Mouse (Mus musculus) limb, embryonic 12.5 days (tissue): ENCODE measurements around the gene Vmn1r68. TPM values are rescaled to one million over a fixed set of nuclear protein-coding genes. Genes with fewer than 3 reads are reported as not detected.

Experiments
- ATAC-seq: fragments of 200-750 bp; cut with Nextera tagmentation; 2 replicates; pipeline ENCODE4 v1.8.0; 2017; ENCODE audit warnings: low read depth, moderate TSS enrichment; ENCODE audit not compliant: insufficient number of reproducible peaks, insufficient read depth, low FRiP score, low TSS enrichment
- H3K27ac ChIP-seq: fragments of 300-500 bp; sonication (generic); 2 replicates; pipeline ENCODE4 v1.5.1; 2016; ENCODE audit warnings: mild to moderate bottlenecking, moderate library complexity
- H3K27me3 ChIP-seq: fragments of 300-500 bp; sonication (generic); 2 replicates; pipeline ENCODE4 v1.6.1; 2016; ENCODE audit warnings: mild to moderate bottlenecking, moderate library complexity
- H3K36me3 ChIP-seq: fragments of 300-500 bp; sonication (generic); 2 replicates; pipeline ENCODE4 v1.6.1; 2016; ENCODE audit warnings: mild to moderate bottlenecking, moderate library complexity
- H3K4me1 ChIP-seq: fragments of 300-500 bp; sonication (generic); replicated peaks from 2 replicates; pipeline ENCODE4 v1.6.1; 2016
- H3K4me2 ChIP-seq: fragments of 300-500 bp; sonication (generic); 2 replicates; pipeline ENCODE4 v1.6.1; 2016; ENCODE audit warnings: mild to moderate bottlenecking, moderate library complexity
- H3K4me3 ChIP-seq: fragments of 300-500 bp; sonication (generic); replicated peaks from 2 replicates; pipeline ENCODE4 v1.5.1; 2016; ENCODE audit warnings: mild to moderate bottlenecking
- H3K9ac ChIP-seq: fragments of 300-500 bp; sonication (generic); replicated peaks from 2 replicates; pipeline ENCODE4 v1.6.1; 2016; ENCODE audit warnings: mild to moderate bottlenecking, moderate library complexity
- H3K9me3 ChIP-seq: fragments of 300-500 bp; sonication (generic); 2 replicates; pipeline ENCODE4 v1.6.1; 2016; ENCODE audit warnings: mild to moderate bottlenecking, moderate library complexity
- WGBS: fragments of 180-500 bp; shearing (Covaris S2); methylation state at CpG from one replicate; pipeline ENCODE4 v1.1.7; 2016; 5-methylcytosine and 5-hydroxymethylcytosine counted together
- polyA plus RNA-seq: library from polyadenylated mRNA; unstranded; fragments of >200 nt; fragmentation: Nextera tagmentation; extraction: Ambion mirVana; gene quantifications from 2 replicates; pipeline ENCODE4 v1.2.1, GENCODE M21; 2016

The Vmn1r68 gene
- not detected in 2 replicates for polyA plus RNA-seq

GRCm38 (mm10) chr7:10558385-10558784 lies at the start of gene Vmn1r68:
Vmn1r68 (minus strand) TSS chr7:10558485.
- H3K27ac ChIP-seq: no peak within 1 kb of the TSS
- no peaks in the 10 kb centered on the region for H3K36me3 ChIP-seq
- H3K9ac ChIP-seq: no peak within 1 kb of the TSS
- H3K4me1 ChIP-seq: no peaks in the 10 kb centered on the region
- H3K9me3 ChIP-seq: peaks cover 4% of the 10 kb centered on the region; the same call in 1 of the 2 replicates
- 70% methylated on average over 2 of the region's 2 CpGs for WGBS
- no peak within 1 kb of the TSS for H3K4me3 ChIP-seq
- H3K4me2 ChIP-seq: no peak within 1 kb of the TSS
- ATAC-seq: no peak
- H3K27me3 ChIP-seq: no peaks in the 10 kb centered on the region

GRCm38 (mm10) chr7:10495578-10495977 lies 62.7 kb downstream of the Vmn1r68 start:
- Histone ChIP-seq H3K36me3 (peaks cover 27% of the 10 kb centered on the region), H3K9ac (no peak overlapping the region), H3K4me2 (peak overlapping the region; percentile 65), H3K27ac (no peak overlapping the region), H3K9me3 (no peaks in the 10 kb centered on the region), H3K4me1 (peaks cover 8% of the 10 kb centered on the region), H3K27me3 (no peaks in the 10 kb centered on the region), H3K4me3 (peak overlapping the region; percentile 66)
- ATAC-seq: no peak; the same call in 1 of the 2 replicates
- WGBS: 35% methylated on average over 6 of the region's 6 CpGs

- Histone ChIP-seq H3K4me3 (peak within 1 kb of the TSS; percentile 66), H3K9me3 (no peaks in the 10 kb centered on the region), H3K9ac (peak within 1 kb of the TSS; percentile 79), H3K4me1 (peaks cover 8% of the 10 kb centered on the region), H3K27me3 (no peaks in the 10 kb centered on the region), H3K4me2 (peak within 1 kb of the TSS; percentile 65), H3K36me3 (peaks cover 34% of the 10 kb centered on the region), H3K27ac (0 out of 2 replicates have a peak within 1 kb of the TSS, but pooled peaks have one; percentile 50)
- peak; percentile 98 for ATAC-seq
- 2% methylated on average over 33 of the region's 33 CpGs for WGBS
Observed at GRCm38 (mm10) chr7:10494786-10495521, 63.3 kb downstream of the Vmn1r68 start, which contains the start of gene Zik1. Zik1 (minus strand) TSS chr7:10495394.

GRCm38 (mm10) chr7:10480588-10481233 lies 77.6 kb downstream of the Vmn1r68 start:
- Histone ChIP-seq H3K9me3 (0 out of 2 replicates have a peak, but pooled peaks cover 8% of the 10 kb centered on the region), H3K4me2 (peak overlapping the region; percentile 29; the same call in 1 of the 2 replicates), H3K4me3 (peak overlapping the region; percentile 16), H3K9ac (no peak overlapping the region), H3K4me1 (no peaks in the 10 kb centered on the region), H3K36me3 (no peaks in the 10 kb centered on the region), H3K27ac (no peak overlapping the region), H3K27me3 (no peaks in the 10 kb centered on the region)
- 67% methylated on average over 18 of the region's 18 CpGs for WGBS
- no peak for ATAC-seq

- no peak overlapping the region for H3K4me3 ChIP-seq
Observed at GRCm38 (mm10) chr7:10479813-10480212, 78.5 kb downstream of the Vmn1r68 start.

GRCm38 (mm10) chr7:10458166-10458565 lies 100.1 kb downstream of the Vmn1r68 start:
- no peak overlapping the region for H3K4me2 ChIP-seq
- ATAC-seq: no peak
- no peaks in the 10 kb centered on the region for H3K4me1 ChIP-seq
- WGBS: 76% methylated on average over 3 of the region's 3 CpGs
- H3K36me3 ChIP-seq: no peaks in the 10 kb centered on the region
- peaks cover 11% of the 10 kb centered on the region for H3K9me3 ChIP-seq
- no peak overlapping the region for H3K9ac ChIP-seq
- no peaks in the 10 kb centered on the region for H3K27me3 ChIP-seq
- no peak overlapping the region for H3K27ac ChIP-seq
- H3K4me3 ChIP-seq: no peak overlapping the region

More at GRCm38 (mm10) chr7:10479813-10480212, 78.5 kb downstream of the Vmn1r68 start:
- Histone ChIP-seq H3K9ac (no peak overlapping the region), H3K27me3 (no peaks in the 10 kb centered on the region), H3K27ac (no peak overlapping the region), H3K4me1 (no peaks in the 10 kb centered on the region), H3K36me3 (no peaks in the 10 kb centered on the region), H3K4me2 (no peak overlapping the region), H3K9me3 (0 out of 2 replicates have a peak, but pooled peaks cover 8% of the 10 kb centered on the region)
- no peak for ATAC-seq

Other genes starting within 250 kb of the Vmn1r68 start
- not detected in 2 replicates for gene Vmn1r67, start 115.2 kb downstream of the Vmn1r68 start, polyA plus RNA-seq
- 32.4 TPM in 2 replicates for gene Zik1, start 63.1 kb downstream of the Vmn1r68 start, polyA plus RNA-seq
- not detected in 2 replicates for gene Vmn1r69, start 55.2 kb upstream of the Vmn1r68 start, polyA plus RNA-seq
- gene Vmn1r70, start 73.0 kb upstream of the Vmn1r68 start, polyA plus RNA-seq: not detected in 2 replicates
- gene Nlrp4b, start 129.3 kb upstream of the Vmn1r68 start, polyA plus RNA-seq: not detected in 2 replicates
- not detected in 2 replicates for gene Vmn1r71, start 195.9 kb upstream of the Vmn1r68 start, polyA plus RNA-seq